Mouse (Mus musculus) embryonic facial prominence, embryonic 14.5 days (tissue): ENCODE data around the gene Birc5. TPM values are rescaled to one million over a fixed set of nuclear protein-coding genes. Genes with fewer than 3 reads are reported as not detected.

Experiments used
- ATAC-seq: fragments of 200-750 bp; cut with Nextera tagmentation; 2 replicates; pipeline ENCODE4 v1.8.0; 2017; ENCODE audit warnings: low read depth, moderate number of reproducible peaks, moderate TSS enrichment
- DNase-seq: peaks from one replicate; pipeline ENCODE4 v3.0.0-alpha.2; 2015; ENCODE audit warnings: low spot score
- H3K27ac ChIP-seq: fragments of 300-500 bp; sonication (generic); replicated peaks from 2 replicates; pipeline ENCODE4 v1.5.1; 2014; ENCODE audit warnings: low read depth, mild to moderate bottlenecking, low read length, moderate library complexity
- H3K27me3 ChIP-seq: fragments of 300-500 bp; sonication (generic); replicated peaks from 2 replicates; pipeline ENCODE4 v1.6.1; 2014; ENCODE audit warnings: low read length; ENCODE audit not compliant: control insufficient read depth, insufficient read depth
- H3K36me3 ChIP-seq: fragments of 300-500 bp; sonication (generic); 2 replicates; pipeline ENCODE4 v1.6.1; 2014; ENCODE audit warnings: low read length, mixed read lengths; ENCODE audit not compliant: control insufficient read depth, insufficient read depth
- H3K4me1 ChIP-seq: fragments of 300-500 bp; sonication (generic); 2 replicates; pipeline ENCODE4 v1.6.1; 2014; ENCODE audit warnings: antibody characterized with exemption, low read length; ENCODE audit not compliant: control insufficient read depth, insufficient read depth
- H3K4me2 ChIP-seq: fragments of 300-500 bp; sonication (generic); 2 replicates; pipeline ENCODE4 v1.6.1; 2014; ENCODE audit warnings: low read depth, mild to moderate bottlenecking, low read length, moderate library complexity, mixed read lengths
- H3K4me3 ChIP-seq: fragments of 300-500 bp; sonication (generic); 2 replicates; pipeline ENCODE4 v1.5.1; 2014; ENCODE audit warnings: low read depth, mild to moderate bottlenecking, low read length
- H3K9ac ChIP-seq: fragments of 300-500 bp; sonication (generic); 2 replicates; pipeline ENCODE4 v1.6.1; 2014; ENCODE audit warnings: low read depth, mild to moderate bottlenecking, low read length, moderate library complexity, mixed read lengths
- H3K9me3 ChIP-seq: fragments of 300-500 bp; sonication (generic); 2 replicates; pipeline ENCODE4 v1.6.1; 2016; ENCODE audit warnings: low read length; ENCODE audit not compliant: control insufficient read depth
- WGBS: fragments of 180-500 bp; shearing (Covaris S2); extraction: QIAGEN DNeasy Blood & Tissue Kit; methylation state at CpG from one replicate; pipeline ENCODE4 v1.1.7; 2014; 5-methylcytosine and 5-hydroxymethylcytosine counted together
- polyA plus RNA-seq: library from polyadenylated mRNA; unstranded; fragments of >200 nt; fragmentation: Nextera tagmentation; extraction: Ambion mirVana; gene quantifications from 2 replicates; pipeline ENCODE4 v1.2.1, GENCODE M21; 2014

Birc5 gene
- polyA plus RNA-seq, 1 experiment from 2014 or later: 229 TPM

DNA sequence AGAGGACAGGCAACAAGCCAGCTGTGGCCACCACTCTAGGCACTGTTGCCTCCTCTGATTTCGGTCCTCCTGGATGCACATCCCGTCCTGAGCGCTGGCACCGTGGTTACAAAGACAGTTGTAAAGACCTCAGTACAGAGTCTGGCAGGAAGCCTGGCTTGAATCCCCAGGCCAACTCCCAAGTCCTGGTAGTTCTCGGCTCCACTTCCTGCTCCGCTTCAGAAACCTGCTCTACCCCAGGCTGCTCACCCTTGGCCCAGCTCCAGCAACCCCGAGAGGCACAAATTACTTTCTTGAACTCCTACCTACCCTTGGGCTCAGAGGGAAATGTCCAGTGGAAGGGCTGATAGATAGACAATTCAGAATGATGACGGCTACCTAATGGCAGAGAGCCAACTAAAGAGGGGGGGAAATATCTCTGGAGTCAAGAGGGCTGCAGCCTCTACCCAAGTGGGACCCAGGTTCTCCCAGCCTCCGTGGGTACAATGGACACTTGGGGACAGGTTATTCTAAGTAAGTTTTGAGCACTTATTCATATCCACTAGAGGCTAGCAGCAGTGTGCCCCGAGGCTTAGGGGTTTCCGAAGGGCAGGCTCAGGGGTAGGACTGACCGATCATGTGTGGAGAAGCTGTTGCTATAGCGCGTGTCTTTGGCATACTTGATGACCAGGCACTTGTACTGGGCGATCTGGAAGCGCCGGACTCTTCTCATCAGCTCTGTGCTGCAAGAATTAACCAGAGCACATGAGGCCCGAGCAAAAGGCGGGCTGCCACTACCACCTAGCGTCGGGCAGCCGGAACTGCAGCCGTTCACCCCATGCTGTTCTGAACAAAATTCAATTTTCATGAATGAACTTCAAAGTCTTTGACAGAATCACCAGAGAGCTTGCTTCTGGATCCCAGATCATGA, 24.7 kb upstream of the Birc5 start:
- Histone ChIP-seq H3K27me3 (no peaks in the 10 kb centered on the region), H3K9ac (peak overlapping the region; percentile 78), H3K4me1 (peaks cover 27% of the 10 kb centered on the region), H3K27ac (peak overlapping the region; percentile 88; the same call in 1 of the 2 replicates), H3K36me3 (peaks cover 28% of the 10 kb centered on the region), H3K9me3 (no peaks in the 10 kb centered on the region), H3K4me2 (peak overlapping the region; percentile 85), H3K4me3 (peak overlapping the region; percentile 55)
- WGBS: 13% methylated on average over 23 of the region's 23 CpGs
- ATAC-seq: peak; percentile 64
- peak; percentile 80 for DNase-seq

GRCm38 (mm10) chr11:117825333-117826101, 23.5 kb upstream of the Birc5 start, which contains the start of the genes Afmid and Tk1:
Afmid (plus strand) TSS chr11:117825924.
Tk1 (minus strand) TSS chr11:117826092.
- peak within 1 kb of the TSS; percentile 78 for H3K9ac ChIP-seq
- H3K4me2 ChIP-seq: peak within 1 kb of the TSS; percentile 85
- H3K4me3 ChIP-seq: peak within 1 kb of the TSS; percentile 55
- ATAC-seq (peak; percentile 75), DNase-seq (peak; percentile 96)
- no peaks in the 10 kb centered on the region for H3K9me3 ChIP-seq
- H3K4me1 ChIP-seq: peaks cover 27% of the 10 kb centered on the region
- no peaks in the 10 kb centered on the region for H3K27me3 ChIP-seq
- peaks cover 17% of the 10 kb centered on the region for H3K36me3 ChIP-seq
- WGBS: under 1% methylated on average over 33 of the region's 34 CpGs
- peak within 1 kb of the TSS; percentile 88 for H3K27ac ChIP-seq

- Histone ChIP-seq H3K27ac (peak overlapping the region; percentile 88), H3K4me2 (peak overlapping the region; percentile 85), H3K9ac (peak overlapping the region; percentile 78), H3K36me3 (peaks cover 12% of the 10 kb centered on the region), H3K4me1 (peaks cover 27% of the 10 kb centered on the region), H3K9me3 (no peaks in the 10 kb centered on the region), H3K4me3 (peak overlapping the region; percentile 55), H3K27me3 (no peaks in the 10 kb centered on the region)
- peak; percentile 58 for ATAC-seq
- no peak for DNase-seq
- under 1% methylated on average over 5 of the region's 5 CpGs for WGBS
Measured at GRCm38 (mm10) chr11:117826164-117826563, 22.9 kb upstream of the Birc5 start.

GRCm38 (mm10) chr11:117826916-117827315, 22.1 kb upstream of the Birc5 start:
- peak overlapping the region; percentile 85 for H3K4me2 ChIP-seq
- H3K4me1 ChIP-seq: peaks cover 27% of the 10 kb centered on the region
- ATAC-seq (no peak), DNase-seq (no peak)
- WGBS: 62% methylated on average over 8 of the region's 8 CpGs
- H3K27ac ChIP-seq: peak overlapping the region; percentile 88
- H3K27me3 ChIP-seq: no peaks in the 10 kb centered on the region
- H3K9me3 ChIP-seq: no peaks in the 10 kb centered on the region
- H3K9ac ChIP-seq: no peak overlapping the region
- H3K4me3 ChIP-seq: no peak overlapping the region
- peaks cover 5% of the 10 kb centered on the region; the same call in 1 of the 2 replicates for H3K36me3 ChIP-seq

DNA sequence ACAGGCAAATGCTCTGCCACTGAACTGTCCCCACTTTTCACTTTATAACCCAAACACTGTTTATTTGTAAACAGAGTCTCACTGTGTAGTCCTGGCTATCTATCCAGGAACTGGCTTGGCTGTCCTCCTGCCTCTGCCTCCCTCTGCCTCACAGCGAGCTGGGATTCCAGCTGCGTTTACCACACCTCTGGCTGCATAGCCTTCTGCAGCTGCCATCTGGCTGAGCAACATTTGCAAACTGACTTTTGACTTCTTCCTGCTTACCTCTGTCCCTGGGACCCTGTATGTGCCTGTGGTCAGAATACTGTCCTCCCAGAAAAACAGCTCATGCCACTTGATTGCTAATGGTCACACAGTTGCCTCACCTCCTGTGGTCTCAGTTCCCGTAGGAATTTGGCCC, 21.7 kb upstream of the Birc5 start:
- WGBS: 67% methylated on average over 3 of the region's 3 CpGs
- no peak overlapping the region for H3K27ac ChIP-seq
- 0 out of 2 replicates have a peak, but pooled peaks cover 5% of the 10 kb centered on the region for H3K36me3 ChIP-seq
- no peak overlapping the region for H3K4me3 ChIP-seq
- no peak overlapping the region for H3K9ac ChIP-seq
- peaks cover 27% of the 10 kb centered on the region for H3K4me1 ChIP-seq
- no peak for DNase-seq
- no peaks in the 10 kb centered on the region for H3K9me3 ChIP-seq
- no peak for ATAC-seq
- H3K27me3 ChIP-seq: no peaks in the 10 kb centered on the region
- no peak overlapping the region for H3K4me2 ChIP-seq

DNA sequence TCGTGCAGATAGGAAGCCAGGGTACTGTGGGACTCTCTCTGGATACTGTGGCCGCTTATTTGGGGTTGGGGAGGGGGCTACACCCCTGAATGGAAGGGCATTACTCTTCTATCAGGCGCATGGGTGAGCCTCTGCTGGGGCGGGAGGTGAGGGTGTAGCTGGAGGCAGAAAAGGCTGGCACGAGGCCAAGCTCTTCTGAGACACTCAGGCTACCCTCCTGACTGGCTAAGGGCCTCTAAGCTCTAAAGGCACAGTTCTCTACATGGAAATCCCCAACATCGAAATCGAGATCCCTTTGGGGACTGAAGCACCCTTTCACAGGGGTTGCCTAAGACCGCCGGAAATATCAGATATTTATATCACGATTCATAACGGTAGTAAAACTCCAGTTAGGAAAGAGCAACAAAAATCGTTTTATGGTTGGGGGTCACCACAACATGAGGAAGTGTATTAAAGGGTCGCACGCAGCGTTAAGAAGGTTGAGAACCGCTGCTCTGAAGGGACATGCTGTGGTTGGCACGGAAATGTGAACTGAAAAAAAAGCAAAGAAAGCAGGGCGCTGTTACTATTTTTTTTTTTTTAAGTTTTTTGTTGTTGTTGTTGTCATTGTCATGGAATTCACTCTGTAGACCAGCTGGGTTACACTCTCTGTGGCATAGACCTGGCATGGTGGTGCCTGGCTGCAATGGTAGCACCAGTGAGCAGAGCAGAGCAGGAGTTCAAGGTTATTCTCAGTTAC, 20.7 kb upstream of the Birc5 start:
- Histone ChIP-seq H3K4me3 (no peak overlapping the region), H3K36me3 (no peaks in the 10 kb centered on the region), H3K4me2 (no peak overlapping the region), H3K27me3 (no peaks in the 10 kb centered on the region), H3K9ac (no peak overlapping the region), H3K9me3 (no peaks in the 10 kb centered on the region), H3K4me1 (peaks cover 20% of the 10 kb centered on the region), H3K27ac (peak overlapping the region; percentile 49; the same call in 1 of the 2 replicates)
- 64% methylated on average over 18 of the region's 18 CpGs for WGBS
- ATAC-seq (no peak), DNase-seq (peak; percentile 75)

DNA sequence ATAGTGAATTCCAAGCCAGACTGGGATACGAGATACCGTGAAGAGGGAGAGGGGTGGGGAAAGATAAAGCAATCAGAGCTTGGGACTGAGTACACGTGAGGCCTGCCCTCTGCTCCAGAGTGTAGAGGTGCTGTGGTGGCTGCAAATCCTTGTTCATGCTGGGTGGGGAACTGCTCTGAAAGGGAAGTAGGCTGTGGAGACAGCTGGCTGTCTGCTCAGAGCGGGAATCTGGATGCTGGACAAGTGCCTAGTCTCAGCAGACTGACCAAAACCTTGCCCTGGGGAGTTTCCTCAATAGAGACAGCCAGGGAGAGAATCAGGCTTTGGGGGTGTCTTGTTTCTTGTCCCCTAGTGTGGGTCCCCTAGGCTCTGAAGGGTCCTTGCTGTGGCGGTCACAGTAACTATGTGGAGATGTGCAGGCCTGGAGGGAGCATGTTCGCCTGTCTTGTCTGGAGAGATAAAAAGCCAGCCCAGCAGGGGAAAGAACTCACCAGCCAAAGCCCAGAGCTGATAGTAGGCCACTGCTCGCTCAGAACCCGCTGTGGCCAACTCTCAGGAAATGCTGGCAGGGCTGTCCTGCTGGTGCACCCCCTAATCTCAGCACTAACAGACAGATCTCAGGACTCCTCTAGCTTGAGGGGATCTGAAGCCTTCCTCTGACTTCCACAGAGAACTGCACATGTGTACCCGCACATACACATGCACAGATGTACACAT, 20.0 kb upstream of the Birc5 start:
- ATAC-seq: no peak
- H3K27me3 ChIP-seq: no peaks in the 10 kb centered on the region
- H3K4me3 ChIP-seq: no peak overlapping the region
- H3K4me1 ChIP-seq: peaks cover 20% of the 10 kb centered on the region
- no peaks in the 10 kb centered on the region for H3K36me3 ChIP-seq
- peak; percentile 67 for DNase-seq
- 51% methylated on average over 9 of the region's 9 CpGs for WGBS
- H3K4me2 ChIP-seq: no peak overlapping the region
- H3K27ac ChIP-seq: peak overlapping the region; percentile 49
- H3K9me3 ChIP-seq: no peaks in the 10 kb centered on the region
- no peak overlapping the region for H3K9ac ChIP-seq
